Mouse (Mus musculus): Measurements from ENCODE around the gene Tmem132a.

- TF ChIP-seq CTCF (IDR thresholded peaks at IDR 0.05; ENCODE audit: extremely low read depth, insufficient read depth, low read length) (no peak), POLR2A (IDR thresholded peaks at IDR 0.05; ENCODE audit: extremely low read depth, insufficient read depth, low read length) (0 out of 2 replicates have a peak, but pooled peaks have one; percentile 8)
These were observed 35.4 kb upstream of the Tmem132a start for GRCm38 (mm10) chr19:10904927-10905727.
